8 mouse cellular contexts compared by ENCODE assay signal in genomic region chr4:129697191-129697590, GRCm38 (mm10). TPM values are rescaled to one million over a fixed set of nuclear protein-coding genes. Genes with fewer than 3 reads are reported as not detected.
DNase-seq lines count a peak whose midpoint lies in the region; ATAC-seq and TF ChIP-seq lines count a peak whose summit lies in the region.

No protein-coding gene starts in this region.

- no peak for TF ChIP-seq CTCF in E14TG2a.4 (conservative IDR thresholded peaks at IDR 0.05; ENCODE audit: low read length)
- no peak for TF ChIP-seq CTCF in thymus, adult 2 months (IDR thresholded peaks at IDR 0.05; ENCODE audit: borderline replicate concordance, control insufficient read depth, extremely low read depth, insufficient read depth, low read length, poor library complexity)

- H3K4me1 ChIP-seq in heart, embryonic 11.5 days (ENCODE audit: control insufficient read depth, insufficient read depth, low read length), result peaks cover 15% of the 10 kb centered on the region
- peaks cover 24% of the 10 kb centered on the region for H3K4me1 ChIP-seq in E14TG2a.4 (replicated peaks; ENCODE audit: low read depth, low read length)
- H3K4me1 ChIP-seq in forebrain, embryonic 15.5 days, result peaks cover 32% of the 10 kb centered on the region
- H3K4me1 ChIP-seq in liver, embryonic 16.5 days (ENCODE audit: control insufficient read depth, low read depth, low read length), result peaks cover 18% of the 10 kb centered on the region
- H3K4me1 ChIP-seq in thymus, adult 2 months (replicated peaks; ENCODE audit: control insufficient read depth, insufficient read depth, low read length), result peaks cover 10% of the 10 kb centered on the region

- DNase-seq in heart, adult 18-20 months, result no peak
- no peak for DNase-seq in cerebellum, adult 9-11 months
- DNase-seq in thymus, adult 2 months, result no peak
- no peak for DNase-seq in thymus, postnatal 10 days (ENCODE audit: low spot score in 2 of 2)

- H3K36me3 ChIP-seq in heart, embryonic 11.5 days (ENCODE audit: control insufficient read depth, insufficient read depth, low read length), result peaks cover 13% of the 10 kb centered on the region
- peaks cover 18% of the 10 kb centered on the region for H3K36me3 ChIP-seq in E14TG2a.4 (ENCODE audit: insufficient read depth, low read length)
- peaks cover 20% of the 10 kb centered on the region for H3K36me3 ChIP-seq in forebrain, embryonic 15.5 days
- H3K36me3 ChIP-seq in liver, embryonic 16.5 days (ENCODE audit: control insufficient read depth, insufficient read depth), result no peaks in the 10 kb centered on the region
- peaks cover 4% of the 10 kb centered on the region; the same call in 1 of the 2 replicates for H3K36me3 ChIP-seq in thymus, adult 2 months (ENCODE audit: control insufficient read depth, insufficient read depth, low read length)

- ATAC-seq in heart, embryonic 11.5 days (replicated peaks; ENCODE audit: insufficient number of reproducible peaks, low FRiP score, low TSS enrichment), result no peak
- ATAC-seq in forebrain, embryonic 15.5 days (replicated peaks), result no peak
- no peak for ATAC-seq in liver, embryonic 16.5 days (ENCODE audit: low read depth)

- no peak for TF ChIP-seq POLR2A in thymus, adult 2 months (IDR thresholded peaks at IDR 0.05; ENCODE audit: control insufficient read depth, extremely low read depth, insufficient read depth, low read length, poor library complexity)

- H3K9me3 ChIP-seq in heart, embryonic 11.5 days (replicated peaks; ENCODE audit: control insufficient read depth, low read length), result no peaks in the 10 kb centered on the region
- no peaks in the 10 kb centered on the region for H3K9me3 ChIP-seq in E14TG2a.4 (ENCODE audit: low read length)
- no peaks in the 10 kb centered on the region for H3K9me3 ChIP-seq in forebrain, embryonic 15.5 days
- H3K9me3 ChIP-seq in liver, embryonic 16.5 days (replicated peaks; ENCODE audit: control insufficient read depth, low read length), result no peaks in the 10 kb centered on the region

- H3K4me3 ChIP-seq in heart, embryonic 11.5 days (ENCODE audit: low read depth, low read length), result peak overlapping the region; percentile 81
- H3K4me3 ChIP-seq in E14TG2a.4 (replicated peaks; ENCODE audit: low read length), result peak overlapping the region; percentile 88
- H3K4me3 ChIP-seq in forebrain, embryonic 15.5 days, result peak overlapping the region; percentile 80
- H3K4me3 ChIP-seq in liver, embryonic 16.5 days (ENCODE audit: low read depth, low read length), result peak overlapping the region; percentile 77
- no peak overlapping the region for H3K4me3 ChIP-seq in thymus, adult 2 months (ENCODE audit: control insufficient read depth, insufficient read depth, low read length)

- 84% methylated on average over 7 of the region's 7 CpGs for WGBS in heart, embryonic 11.5 days (ENCODE audit: insufficient replicate concordance)
- WGBS in forebrain, embryonic 15.5 days, result 81% methylated on average over 7 of the region's 7 CpGs
- WGBS in liver, embryonic 16.5 days (ENCODE audit: insufficient replicate concordance), result 72% methylated on average over 7 of the region's 7 CpGs
- 93% methylated on average over 7 of the region's 7 CpGs for WGBS in thymus, adult 2 months

- no peaks in the 10 kb centered on the region for H3K27me3 ChIP-seq in heart, embryonic 11.5 days (ENCODE audit: control insufficient read depth, insufficient read depth, low read length)
- H3K27me3 ChIP-seq in E14TG2a.4 (ENCODE audit: insufficient read depth, low read length), result no peaks in the 10 kb centered on the region
- H3K27me3 ChIP-seq in forebrain, embryonic 15.5 days, result no peaks in the 10 kb centered on the region
- no peaks in the 10 kb centered on the region for H3K27me3 ChIP-seq in liver, embryonic 16.5 days (ENCODE audit: control insufficient read depth, insufficient read depth, low read depth, low read length)
- H3K27me3 ChIP-seq in thymus, adult 2 months (ENCODE audit: control insufficient read depth, insufficient read depth, low read length), result no peaks in the 10 kb centered on the region

- peak overlapping the region; percentile 83; the same call in 1 of the 2 replicates for H3K27ac ChIP-seq in heart, embryonic 11.5 days (ENCODE audit: low read depth, low read length)
- H3K27ac ChIP-seq in forebrain, embryonic 15.5 days (replicated peaks), result peak overlapping the region; percentile 98
- H3K27ac ChIP-seq in liver, embryonic 16.5 days (ENCODE audit: low read length), result no peak overlapping the region
- H3K27ac ChIP-seq in thymus, adult 2 months (ENCODE audit: control insufficient read depth, insufficient read depth, low read length), result no peak overlapping the region

- H3K4me2 ChIP-seq in heart, embryonic 11.5 days, result peak overlapping the region; percentile 72
- H3K4me2 ChIP-seq in forebrain, embryonic 15.5 days (replicated peaks), result peak overlapping the region; percentile 59
- peak overlapping the region; percentile 91 for H3K4me2 ChIP-seq in liver, embryonic 16.5 days (ENCODE audit: low read depth, low read length)

- H3K9ac ChIP-seq in heart, embryonic 11.5 days (ENCODE audit: low read depth, low read length), result peak overlapping the region; percentile 77
- H3K9ac ChIP-seq in forebrain, embryonic 15.5 days (replicated peaks), result peak overlapping the region; percentile 84
- H3K9ac ChIP-seq in liver, embryonic 16.5 days (ENCODE audit: low read depth, low read length), result peak overlapping the region; percentile 75

RNA-seq across cellular contexts. Expression of gene Tmem39b, which starts 0.6 kb away (rescaled TPM):
- polyA plus RNA-seq in heart, embryonic 11.5 days (2014; fragmentation: Nextera tagmentation; extraction: Ambion mirVana), result 12.3 and 16.1 TPM in 2 replicates
- total RNA-seq in heart, adult 18-20 months (2021), result 1 to 10 TPM; 4.1 to 4.5 TPM
- 19.4 and 19.6 TPM in 2 replicates for polyA plus RNA-seq in forebrain, embryonic 15.5 days (2015; fragmentation: Nextera tagmentation; extraction: Ambion mirVana)
- polyA plus RNA-seq in liver, embryonic 16.5 days (2015; fragmentation: Nextera tagmentation; extraction: Ambion mirVana), result 3.3 TPM in 2 replicates
- 68.1 and 69.6 TPM in 2 replicates for polyA plus RNA-seq in thymus, adult 2 months (2012; rRNA removed)

RNA-seq across cellular contexts. Expression of gene Kpna6, which starts 24.6 kb away (rescaled TPM):
- polyA plus RNA-seq in heart, embryonic 11.5 days (2014; fragmentation: Nextera tagmentation; extraction: Ambion mirVana), result 13.3 and 14.6 TPM in 2 replicates
- total RNA-seq in heart, adult 18-20 months (2021), result 10 to 100 TPM; 68.5 to 75.2 TPM
- 14.7 and 17.5 TPM in 2 replicates for polyA plus RNA-seq in forebrain, embryonic 15.5 days (2015; fragmentation: Nextera tagmentation; extraction: Ambion mirVana)
- 6.9 and 7.0 TPM in 2 replicates for polyA plus RNA-seq in liver, embryonic 16.5 days (2015; fragmentation: Nextera tagmentation; extraction: Ambion mirVana)
- polyA plus RNA-seq in thymus, adult 2 months (2012; rRNA removed), result 32.5 and 34.2 TPM in 2 replicates

RNA-seq across cellular contexts. Expression of gene Khdrbs1, which starts 44.9 kb away (rescaled TPM):
- 73.0 and 83.1 TPM in 2 replicates for polyA plus RNA-seq in heart, embryonic 11.5 days (2014; fragmentation: Nextera tagmentation; extraction: Ambion mirVana)
- total RNA-seq in heart, adult 18-20 months (2021), result 10 to 100 TPM; 34.3 to 38.7 TPM
- polyA plus RNA-seq in forebrain, embryonic 15.5 days (2015; fragmentation: Nextera tagmentation; extraction: Ambion mirVana), result 175 and 187 TPM in 2 replicates
- 19.6 and 20.2 TPM in 2 replicates for polyA plus RNA-seq in liver, embryonic 16.5 days (2015; fragmentation: Nextera tagmentation; extraction: Ambion mirVana)
- 126 and 209 TPM in 2 replicates for polyA plus RNA-seq in thymus, adult 2 months (2012; rRNA removed)

RNA-seq across cellular contexts. Expression of gene Txlna, which starts 56.3 kb away (rescaled TPM):
- 58.3 and 60.2 TPM in 2 replicates for polyA plus RNA-seq in heart, embryonic 11.5 days (2014; fragmentation: Nextera tagmentation; extraction: Ambion mirVana)
- total RNA-seq in heart, adult 18-20 months (2021), result 10 to 100 TPM; 22.8 to 24.4 TPM
- 64.7 and 68.3 TPM in 2 replicates for polyA plus RNA-seq in forebrain, embryonic 15.5 days (2015; fragmentation: Nextera tagmentation; extraction: Ambion mirVana)
- 22.1 and 24.2 TPM in 2 replicates for polyA plus RNA-seq in liver, embryonic 16.5 days (2015; fragmentation: Nextera tagmentation; extraction: Ambion mirVana)
- 70.1 and 70.8 TPM in 2 replicates for polyA plus RNA-seq in thymus, adult 2 months (2012; rRNA removed)

Comparison
In these comparisons a context has a peak if more than half of its experiments do, and no peak if none do; other contexts are left out.
1. H3K27ac ChIP-seq: peak in heart, embryonic 11.5 days (single experiment) and forebrain, embryonic 15.5 days (single experiment); none in liver, embryonic 16.5 days (single experiment) and thymus, adult 2 months (single experiment).
2. Peak in every context shown above with its lines, with median percentiles within 50 percentile points of each other: H3K4me2 ChIP-seq and H3K9ac ChIP-seq.